In genomic region chr8:10178986-10179385, GRCm38 (mm10) we compare ENCODE assay signal across 36 mouse cellular contexts. TPM values are rescaled to one million over a fixed set of nuclear protein-coding genes. Genes with fewer than 3 reads are reported as not detected.
"Had no signal": no experiment of that assay in that cellular context is flagged by ENCODE, and none has a peak within 500 bp of the region (broad histone marks: within the 10 kb centered on the region; RNA-seq: fewer than 3 reads in every experiment).

No protein-coding gene starts in this region.

- H3K4me3 ChIP-seq: left cerebral cortex, adult 2 months; limb, embryonic 10.5 days; limb, embryonic 12.5 days; limb, embryonic 13.5 days; limb, embryonic 15.5 days; liver, embryonic 12.5 days; liver, embryonic 13.5 days; liver, embryonic 15.5 days; lung, embryonic 15.5 days; megakaryocyte, embryonic 14.5 days; midbrain, embryonic 10.5 days; midbrain, embryonic 12.5 days; midbrain, embryonic 15.5 days; myocyte; neural tube, embryonic 12.5 days had no signal

- ATAC-seq: liver, embryonic 12.5 days; liver, postnatal 0 days; lung, postnatal 0 days; midbrain, embryonic 15.5 days; midbrain, embryonic 16.5 days had no signal

- H3K4me1 ChIP-seq: limb, embryonic 10.5 days; limb, embryonic 12.5 days; limb, embryonic 13.5 days; limb, embryonic 15.5 days; liver, embryonic 12.5 days; liver, embryonic 15.5 days; lung, embryonic 15.5 days; megakaryocyte, embryonic 14.5 days had no signal

- H3K27ac ChIP-seq: left cerebral cortex, adult 2 months; limb, embryonic 10.5 days; limb, embryonic 12.5 days; limb, embryonic 13.5 days; limb, embryonic 15.5 days; liver, embryonic 12.5 days; liver, embryonic 13.5 days; liver, embryonic 14.5 days; liver, embryonic 15.5 days; lung, embryonic 15.5 days; macrophage; midbrain, embryonic 10.5 days; midbrain, embryonic 12.5 days; midbrain, embryonic 15.5 days; neural tube, embryonic 12.5 days had no signal

- H3K9me3 ChIP-seq: limb, embryonic 10.5 days; limb, embryonic 12.5 days; limb, embryonic 13.5 days; limb, embryonic 15.5 days; liver, embryonic 12.5 days; liver, embryonic 13.5 days; liver, embryonic 15.5 days; lung, embryonic 15.5 days; megakaryocyte, embryonic 14.5 days; midbrain, embryonic 10.5 days; midbrain, embryonic 12.5 days; midbrain, embryonic 15.5 days; neural tube, embryonic 12.5 days had no signal

- DNase-seq: left cerebral cortex, postnatal 4 days; liver; liver, embryonic 13.5 days; liver, postnatal 0 days; lung, adult 18-20 months; lung, adult 2 months; lung, embryonic 14.5 days; lung, postnatal 10 days; lung, postnatal 14 days; lung, postnatal 36 days; lung, postnatal 4 days; midbrain, embryonic 14.5 days had no signal

- H3K36me3 ChIP-seq: limb, embryonic 10.5 days; limb, embryonic 12.5 days; limb, embryonic 13.5 days; limb, embryonic 15.5 days; liver, embryonic 12.5 days; liver, embryonic 13.5 days; liver, embryonic 15.5 days; lung, embryonic 15.5 days; midbrain, embryonic 10.5 days; midbrain, embryonic 12.5 days; midbrain, embryonic 15.5 days; neural tube, embryonic 12.5 days had no signal

- H3K9ac ChIP-seq: limb, embryonic 12.5 days; limb, embryonic 13.5 days; limb, embryonic 15.5 days; liver, embryonic 12.5 days; liver, embryonic 13.5 days; liver, embryonic 14.5 days; liver, embryonic 15.5 days; liver, postnatal 0 days; lung, embryonic 14.5 days; lung, embryonic 15.5 days; midbrain, embryonic 12.5 days; midbrain, embryonic 15.5 days; neural tube, embryonic 12.5 days had no signal

- H3K27me3 ChIP-seq: limb, embryonic 12.5 days; limb, embryonic 13.5 days; limb, embryonic 15.5 days; liver, embryonic 12.5 days; liver, embryonic 13.5 days; liver, embryonic 15.5 days; lung, embryonic 15.5 days; megakaryocyte, embryonic 14.5 days; midbrain, embryonic 12.5 days; midbrain, embryonic 15.5 days; neural tube, embryonic 12.5 days had no signal

- H3K4me2 ChIP-seq: limb, embryonic 12.5 days; limb, embryonic 13.5 days; limb, embryonic 15.5 days; liver, embryonic 11.5 days; liver, embryonic 12.5 days; liver, embryonic 13.5 days; liver, embryonic 15.5 days; lung, embryonic 14.5 days; lung, embryonic 15.5 days; midbrain, embryonic 12.5 days; midbrain, embryonic 15.5 days; neural tube, embryonic 12.5 days had no signal

RNA-seq across cellular contexts. Expression of gene Myo16, which starts 25.3 kb away (rescaled TPM):
- total RNA-seq: liver, adult 2 months; megakaryocyte progenitor cell, adult 5-6 weeks; megakaryocyte, adult 5-6 weeks; megakaryocyte-erythroid progenitor cell, adult 5-6 weeks; monocyte, adult 5-6 weeks had no signal
- polyA plus RNA-seq: liver, adult 2 months; liver, embryonic 13.5 days; macrophage had no signal
